Mouse (Mus musculus) hindbrain, postnatal 0 days (tissue): ENCODE data around the gene Disp1. TPM values are rescaled to one million over a fixed set of nuclear protein-coding genes. Genes with fewer than 3 reads are reported as not detected.

ENCODE experiments used
- ATAC-seq: fragments of 200-750 bp; cut with Nextera tagmentation; 2 replicates; pipeline ENCODE4 v1.8.0; 2017; ENCODE audit warnings: mild to moderate bottlenecking, moderate TSS enrichment, moderate library complexity
- DNase-seq: peaks from one replicate; pipeline ENCODE4 v3.0.0-alpha.2; 2015; ENCODE audit warnings: low spot score
- H3K27ac ChIP-seq: fragments of 300-500 bp; sonication (generic); 2 replicates; pipeline ENCODE4 v1.5.1; 2014; ENCODE audit warnings: mild to moderate bottlenecking
- H3K27me3 ChIP-seq: fragments of 300-500 bp; sonication (generic); 2 replicates; pipeline ENCODE4 v1.6.1; 2014; ENCODE audit warnings: low read length, mixed read lengths; ENCODE audit not compliant: insufficient read depth
- H3K36me3 ChIP-seq: fragments of 300-500 bp; sonication (generic); 2 replicates; pipeline ENCODE4 v1.6.1; 2014; ENCODE audit warnings: low read length, mixed read lengths; ENCODE audit not compliant: insufficient read depth
- H3K4me1 ChIP-seq: fragments of 300-500 bp; sonication (generic); 2 replicates; pipeline ENCODE4 v1.6.1; 2014; ENCODE audit warnings: antibody characterized with exemption, low read length, mixed read lengths; ENCODE audit not compliant: insufficient read depth
- H3K4me2 ChIP-seq: fragments of 300-500 bp; sonication (generic); 2 replicates; pipeline ENCODE4 v1.6.1; 2014; ENCODE audit warnings: low read depth, mild to moderate bottlenecking, low read length, moderate library complexity, mixed read lengths
- H3K4me3 ChIP-seq: fragments of 300-500 bp; sonication (generic); 2 replicates; pipeline ENCODE4 v1.5.1; 2014; ENCODE audit warnings: low read length
- H3K9ac ChIP-seq: fragments of 300-500 bp; sonication (generic); replicated peaks from 2 replicates; pipeline ENCODE4 v1.6.1; 2014; ENCODE audit warnings: mild to moderate bottlenecking, low read length, moderate library complexity, mixed read lengths
- H3K9me3 ChIP-seq: fragments of 300-500 bp; sonication (generic); 2 replicates; pipeline ENCODE4 v1.6.1; 2016; ENCODE audit warnings: low read length, mixed read lengths
- CTCF ChIP-seq: IDR thresholded peaks from 2 replicates; pipeline ENCODE4 v1.5.1; 2016; ENCODE audit warnings: antibody characterized with exemption, control low read depth, low read depth
- WGBS: fragments of 180-500 bp; shearing (Covaris S2); extraction: QIAGEN DNeasy Blood & Tissue Kit; methylation state at CpG from one replicate; pipeline ENCODE4 v1.1.7; 2014; 5-methylcytosine and 5-hydroxymethylcytosine counted together
- polyA plus RNA-seq: library from polyadenylated mRNA; unstranded; fragments of >200 nt; fragmentation: Nextera tagmentation; extraction: Ambion mirVana; gene quantifications from 2 replicates; pipeline ENCODE4 v1.2.1, GENCODE M21; 2015
- total RNA-seq: library from RNA; depleted of rRNA; stranded (reverse); fragments of >200 nt; gene quantifications from 2 replicates; pipeline ENCODE4 v1.2.3, GENCODE M21; 2014

The Disp1 gene
- total and polyA plus RNA-seq, 2 experiments from 2014 or later = 7.4 to 8.2 TPM

GRCm38 (mm10) chr1:183067807-183068206 is 153.5 kb downstream of the Disp1 start:
- DNase-seq = peak; percentile 34
- TF ChIP-seq CTCF = no peak
- no peak overlapping the region for H3K27ac ChIP-seq
- 41% methylated on average over 7 of the region's 7 CpGs for WGBS
- ATAC-seq = peak; percentile 56
- no peak overlapping the region for H3K4me3 ChIP-seq
- H3K4me1 ChIP-seq = no peaks in the 10 kb centered on the region
- H3K9me3 ChIP-seq = no peaks in the 10 kb centered on the region
- no peaks in the 10 kb centered on the region for H3K27me3 ChIP-seq
- H3K36me3 ChIP-seq = no peaks in the 10 kb centered on the region
- no peak overlapping the region for H3K4me2 ChIP-seq
- no peak overlapping the region for H3K9ac ChIP-seq

GRCm38 (mm10) chr1:183066981-183067380 is 154.3 kb downstream of the Disp1 start:
- Histone ChIP-seq H3K4me3 (no peak overlapping the region), H3K27ac (no peak overlapping the region), H3K36me3 (no peaks in the 10 kb centered on the region), H3K27me3 (no peaks in the 10 kb centered on the region), H3K9me3 (no peaks in the 10 kb centered on the region), H3K4me1 (no peaks in the 10 kb centered on the region), H3K9ac (no peak overlapping the region), H3K4me2 (no peak overlapping the region)
- DNase-seq (no peak), ATAC-seq (peak; percentile 51; the same call in 1 of the 2 replicates)
- TF ChIP-seq CTCF = no peak
- WGBS = 47% methylated on average over 4 of the region's 4 CpGs

GRCm38 (mm10) chr1:183060611-183061010 is 160.7 kb downstream of the Disp1 start:
- Histone ChIP-seq H3K9ac (no peak overlapping the region), H3K4me3 (no peak overlapping the region), H3K27ac (no peak overlapping the region), H3K36me3 (no peaks in the 10 kb centered on the region), H3K4me2 (no peak overlapping the region), H3K4me1 (no peaks in the 10 kb centered on the region), H3K27me3 (no peaks in the 10 kb centered on the region), H3K9me3 (no peaks in the 10 kb centered on the region)
- no peak for TF ChIP-seq CTCF
- DNase-seq (no peak), ATAC-seq (no peak)
- WGBS = 87% methylated on average over 2 of the region's 2 CpGs

GRCm38 (mm10) chr1:183056289-183056655 is 165.1 kb downstream of the Disp1 start:
- no peaks in the 10 kb centered on the region for H3K36me3 ChIP-seq
- no peak for TF ChIP-seq CTCF
- no peaks in the 10 kb centered on the region for H3K9me3 ChIP-seq
- no peak overlapping the region for H3K9ac ChIP-seq
- DNase-seq (no peak), ATAC-seq (no peak)
- 0 out of 2 replicates have a peak, but pooled peaks cover 3% of the 10 kb centered on the region for H3K4me1 ChIP-seq
- no peak overlapping the region for H3K4me3 ChIP-seq
- no peak overlapping the region for H3K27ac ChIP-seq
- H3K4me2 ChIP-seq = no peak overlapping the region
- no peaks in the 10 kb centered on the region for H3K27me3 ChIP-seq
- 37% methylated on average over 3 of the region's 3 CpGs for WGBS

- Histone ChIP-seq H3K4me1 (0 out of 2 replicates have a peak, but pooled peaks cover 3% of the 10 kb centered on the region), H3K4me3 (no peak overlapping the region), H3K9ac (no peak overlapping the region), H3K27me3 (no peaks in the 10 kb centered on the region), H3K36me3 (no peaks in the 10 kb centered on the region), H3K9me3 (no peaks in the 10 kb centered on the region), H3K4me2 (no peak overlapping the region), H3K27ac (no peak overlapping the region)
- no peak for TF ChIP-seq CTCF
- WGBS = 50% methylated on average over 2 of the region's 2 CpGs
- peak; percentile 68 for ATAC-seq
- DNase-seq = peak; percentile 63
These were observed 165.6 kb downstream of the Disp1 start for GRCm38 (mm10) chr1:183055608-183056288.

- ATAC-seq (no peak), DNase-seq (no peak)
- Histone ChIP-seq H3K4me2 (no peak overlapping the region), H3K4me3 (no peak overlapping the region), H3K27ac (no peak overlapping the region), H3K36me3 (no peaks in the 10 kb centered on the region), H3K27me3 (no peaks in the 10 kb centered on the region), H3K4me1 (peaks cover 11% of the 10 kb centered on the region), H3K9ac (no peak overlapping the region), H3K9me3 (no peaks in the 10 kb centered on the region)
- TF ChIP-seq CTCF = no peak
- WGBS = 74% methylated on average over 7 of the region's 7 CpGs
These were observed 168.7 kb downstream of the Disp1 start for GRCm38 (mm10) chr1:183052663-183053062.

GRCm38 (mm10) chr1:183049295-183049694 is 172.0 kb downstream of the Disp1 start:
- H3K4me2 ChIP-seq = no peak overlapping the region
- no peak overlapping the region for H3K4me3 ChIP-seq
- TF ChIP-seq CTCF = no peak
- no peak overlapping the region for H3K27ac ChIP-seq
- H3K27me3 ChIP-seq = no peaks in the 10 kb centered on the region
- H3K4me1 ChIP-seq = peaks cover 19% of the 10 kb centered on the region
- no peak overlapping the region for H3K9ac ChIP-seq
- peak; percentile 65 for ATAC-seq
- peak; percentile 79 for DNase-seq
- no peaks in the 10 kb centered on the region for H3K36me3 ChIP-seq
- no peaks in the 10 kb centered on the region for H3K9me3 ChIP-seq
- 58% methylated on average over 6 of the region's 6 CpGs for WGBS
